Mouse (Mus musculus) spleen, postnatal 36 days (tissue): ENCODE measurements around the gene A830018L16Rik.
"Not testable (repeated sequence)": the region's sequence is repeated elsewhere in the genome, so short reads cannot be mapped to it uniquely, and the experiment has no call there.

Source experiments
- DNase-seq, 2 experiments: peaks; one replicate each; pipeline ENCODE4 v3.0.0; 2022; ENCODE audit warnings: low spot score in 2 of 2, mixed read lengths in 1 of 2

Gene A830018L16Rik

DNA sequence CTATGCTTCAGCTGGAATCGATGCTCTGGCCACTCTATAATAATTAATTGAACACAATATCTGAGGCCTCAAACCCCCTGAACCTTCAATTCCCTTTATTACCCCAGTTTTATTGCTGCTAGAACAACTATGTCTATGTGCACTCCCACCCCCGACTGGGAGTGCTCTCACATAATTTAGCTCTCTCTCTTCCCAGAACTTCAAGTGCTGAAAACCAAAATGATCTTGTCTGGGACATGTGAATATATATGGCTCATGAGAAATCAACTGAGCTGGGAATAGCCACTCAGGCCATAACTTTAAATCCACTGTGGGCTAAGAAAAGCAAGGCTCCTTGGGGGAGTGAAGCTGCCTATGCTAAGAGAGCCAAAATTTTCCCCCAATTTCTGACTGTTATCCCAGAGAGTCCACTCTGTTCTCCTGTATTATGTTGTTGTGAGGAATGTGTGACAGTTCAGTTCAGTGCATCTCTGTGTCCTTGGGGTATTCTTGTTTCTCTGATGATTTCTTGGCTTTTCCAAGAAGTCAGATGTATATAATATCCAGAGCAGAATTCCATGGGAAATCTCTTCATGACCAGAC lies 582.5 kb downstream of the A830018L16Rik start:
- DNase-seq, result no peak

DNA sequence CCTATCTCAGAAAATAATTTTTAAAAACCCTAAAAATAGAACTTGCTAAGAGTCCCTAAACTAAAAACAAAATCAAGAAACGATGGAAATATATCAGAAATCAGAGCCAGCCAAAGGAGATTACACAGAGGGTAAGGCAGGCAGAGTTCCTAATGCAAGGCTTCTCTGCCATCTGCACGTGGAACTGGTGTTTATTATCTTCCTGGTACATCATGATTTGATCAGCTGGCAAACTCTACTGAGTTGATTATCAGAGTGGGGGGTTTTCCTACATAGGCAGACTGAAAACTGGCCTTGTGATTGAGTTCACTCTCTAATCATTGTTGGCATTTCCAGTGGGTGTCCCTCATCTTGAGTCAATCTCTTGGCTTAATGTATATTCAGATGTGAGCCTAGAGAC lies 583.7 kb downstream of the A830018L16Rik start:
- no peak for DNase-seq

DNA sequence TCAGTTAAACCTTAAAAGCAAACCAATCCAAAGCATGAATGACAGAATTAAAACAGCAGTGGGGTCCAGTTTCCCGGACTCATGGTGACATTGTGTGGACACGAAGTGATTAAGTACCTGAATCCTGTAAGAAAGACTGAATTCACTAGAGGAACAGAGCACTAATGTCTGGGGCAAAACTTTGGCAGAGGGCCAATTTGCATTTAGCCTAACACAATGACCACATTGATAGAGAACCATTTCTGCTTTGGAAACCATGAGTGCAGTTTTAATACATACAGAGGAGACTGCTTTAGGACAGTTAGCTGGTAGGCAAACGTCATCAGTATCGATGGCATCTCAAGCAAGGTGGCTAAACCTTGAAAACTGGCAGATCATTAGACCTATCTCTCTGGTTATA lies 586.7 kb downstream of the A830018L16Rik start:
- DNase-seq, result no peak

DNA sequence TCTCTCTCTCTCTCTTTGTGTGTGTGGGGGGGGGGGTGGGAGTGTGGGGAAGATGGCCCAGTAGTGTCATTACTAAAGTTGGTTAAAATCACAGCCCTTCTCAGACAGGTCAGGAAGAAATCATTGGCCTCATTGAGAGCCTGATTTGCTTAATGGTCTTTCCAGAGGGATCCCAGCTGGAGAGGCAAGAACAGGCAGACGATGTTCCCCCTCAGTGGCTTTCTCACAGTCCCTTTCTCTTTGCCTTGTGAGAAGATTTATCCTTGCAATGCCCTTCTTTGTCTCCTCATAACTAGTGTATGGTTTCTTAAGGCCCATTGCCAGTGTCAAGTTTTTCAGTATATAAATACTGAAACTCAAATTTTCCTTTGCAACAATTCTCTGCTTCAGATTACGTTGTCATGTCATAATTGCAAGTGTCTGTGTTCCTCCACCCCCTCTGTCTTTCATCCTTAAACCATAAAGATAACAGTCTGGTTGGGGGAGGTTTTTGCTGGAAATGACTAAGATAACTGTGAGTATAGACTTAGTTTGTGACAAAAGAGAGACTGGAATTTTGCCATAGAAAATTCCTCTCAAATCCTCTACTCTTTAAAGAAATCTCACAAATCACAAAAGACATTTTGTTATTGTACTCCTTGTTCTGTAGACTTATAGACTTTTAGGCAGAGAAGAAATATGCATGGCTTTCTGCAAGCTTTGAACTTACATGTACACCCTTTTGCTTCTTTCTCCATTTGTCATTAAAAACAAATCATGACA lies 595.1 kb downstream of the A830018L16Rik start:
- no peak for DNase-seq

DNA sequence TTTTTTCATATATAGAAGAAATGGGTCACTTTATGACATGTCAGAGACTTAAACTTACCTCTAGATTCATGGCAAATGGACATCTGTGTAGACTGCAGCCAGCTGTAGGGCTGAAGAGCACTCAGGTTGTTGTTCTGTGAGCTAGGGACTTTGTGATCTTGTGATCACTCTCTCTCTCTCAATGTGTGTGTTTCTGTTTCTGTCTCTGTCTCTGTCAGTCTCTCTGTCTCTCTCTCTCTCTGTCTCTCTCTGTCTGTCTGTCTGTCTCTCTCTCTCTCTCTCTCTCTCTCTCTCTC lies 595.6 kb downstream of the A830018L16Rik start:
- no peak for DNase-seq

DNA sequence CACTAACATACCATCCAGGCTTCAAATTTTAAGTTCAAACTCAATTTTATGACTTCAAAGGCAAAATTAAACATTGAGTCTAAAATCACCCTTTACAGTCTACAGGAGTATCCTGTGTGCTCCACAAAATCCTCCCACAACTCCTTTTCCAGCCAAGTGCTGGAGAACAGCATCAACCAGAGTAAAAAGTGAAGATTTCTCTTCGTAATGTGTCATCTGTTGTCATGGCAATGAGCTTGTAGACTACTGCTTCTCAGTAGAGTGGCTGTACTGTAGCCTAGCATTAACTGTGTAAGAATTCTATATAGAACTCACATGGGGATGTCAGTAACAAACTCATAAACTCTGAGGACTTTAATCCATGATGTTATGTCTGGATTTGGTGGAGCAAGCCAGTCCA lies 596.7 kb downstream of the A830018L16Rik start:
- no peak for DNase-seq

DNA sequence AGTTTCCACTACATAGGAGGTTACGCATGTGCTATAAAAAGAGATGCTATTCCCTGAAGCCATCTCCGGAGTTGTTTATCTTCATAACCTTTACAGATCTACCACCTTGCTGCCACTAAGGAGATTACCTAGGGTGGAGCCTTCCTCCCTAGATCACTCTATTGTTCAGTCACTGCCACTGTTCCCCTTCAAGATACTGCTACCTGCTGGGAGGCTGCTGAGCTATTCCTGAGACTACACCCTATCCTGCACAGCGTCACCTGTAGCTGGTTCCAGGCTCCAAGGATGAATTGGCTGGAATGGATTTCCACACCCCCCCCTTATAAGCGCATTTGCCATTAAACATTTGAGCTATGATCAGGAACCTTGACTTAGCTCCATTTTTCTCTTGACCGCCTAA lies 606.7 kb downstream of the A830018L16Rik start:
- not testable (repeated sequence) for DNase-seq
